Mouse (Mus musculus) bone marrow macrophage, adult 2 months (primary cell): ENCODE measurements around the gene Tsc22d1.

Source experiments
- CTCF ChIP-seq: IDR thresholded peaks from 2 replicates; pipeline ENCODE4 v1.5.1; 2012; ENCODE audit warnings: low read depth, mild to moderate bottlenecking, low read length, moderate library complexity
- POLR2A ChIP-seq: IDR thresholded peaks from 2 replicates; pipeline ENCODE4 v1.6.1; 2012; ENCODE audit warnings: mild to moderate bottlenecking, low read depth, low read length, borderline replicate concordance

DNA sequence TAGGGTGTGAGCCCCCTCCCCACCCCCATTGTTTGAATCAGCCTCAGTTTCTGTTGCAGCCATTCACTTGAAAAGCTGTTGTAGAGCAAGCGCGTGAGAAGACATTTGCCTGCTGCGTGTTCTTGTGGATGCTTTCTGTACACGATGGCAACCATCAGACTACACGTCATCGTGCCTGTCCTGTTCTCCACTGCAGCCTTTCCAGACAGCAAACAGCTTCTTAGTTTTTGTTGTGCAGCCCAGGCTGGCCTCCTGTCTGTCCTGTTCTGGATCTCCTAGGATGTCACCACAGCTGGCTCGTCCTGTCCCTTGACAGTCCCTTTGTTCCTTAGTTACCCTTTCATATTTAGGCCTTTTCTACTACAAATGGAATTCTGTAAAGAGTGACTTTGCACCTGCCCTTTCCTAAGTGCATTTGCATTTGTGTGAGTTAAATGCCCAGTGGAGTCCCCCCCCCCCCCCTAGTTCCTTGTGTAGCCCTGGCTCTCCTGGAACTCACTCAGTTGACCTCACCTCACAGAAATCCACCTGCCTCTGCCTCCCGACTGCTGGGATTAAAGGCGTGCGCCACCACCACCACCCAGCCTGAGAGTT lies 46.5 kb downstream of the Tsc22d1 start:
- TF ChIP-seq CTCF: no peak
- TF ChIP-seq POLR2A: no peak
